Mouse (Mus musculus) monocyte, adult 2 months (primary cell): ENCODE measurements around the gene Prdm11.

Experiments used
- DNase-seq, 2 experiments: peaks; one replicate each; pipeline ENCODE4 v3.0.0; 2022; ENCODE audit warnings: low spot score in 2 of 2, low read depth in 1 of 2

The Prdm11 gene

DNA sequence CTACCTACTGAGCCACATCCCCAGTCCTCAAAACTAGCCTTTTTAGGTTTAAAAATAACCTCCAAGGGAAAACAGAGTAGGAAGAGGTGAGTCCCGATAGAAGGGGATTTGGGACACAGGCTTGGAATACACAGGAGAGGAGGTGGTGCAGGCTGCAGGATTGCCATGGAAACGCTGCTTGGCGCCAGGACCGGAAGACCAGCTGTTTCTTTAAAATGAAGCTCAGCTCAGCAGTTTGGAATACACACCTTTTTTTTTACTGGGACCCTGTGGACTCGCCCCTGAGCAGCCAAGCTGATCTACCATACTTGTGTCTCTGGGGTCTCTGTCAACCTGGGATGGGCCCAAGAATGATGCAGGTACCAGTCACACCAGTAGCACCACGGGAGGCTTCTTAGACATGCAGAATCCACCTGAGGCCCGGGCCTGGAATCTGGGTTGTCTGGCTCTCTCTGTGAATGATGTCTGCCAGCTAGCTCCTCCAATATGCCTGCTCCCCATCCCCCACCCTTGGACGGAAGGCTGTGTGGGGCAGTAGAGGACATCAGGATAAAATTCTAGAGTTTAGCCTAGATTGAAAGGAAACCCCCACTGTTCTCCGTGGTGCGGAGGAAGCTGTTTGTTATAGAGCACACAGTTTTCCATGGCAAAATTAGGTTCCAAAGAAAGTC is 111.5 kb downstream of the Prdm11 start:
- no peak for DNase-seq

DNA sequence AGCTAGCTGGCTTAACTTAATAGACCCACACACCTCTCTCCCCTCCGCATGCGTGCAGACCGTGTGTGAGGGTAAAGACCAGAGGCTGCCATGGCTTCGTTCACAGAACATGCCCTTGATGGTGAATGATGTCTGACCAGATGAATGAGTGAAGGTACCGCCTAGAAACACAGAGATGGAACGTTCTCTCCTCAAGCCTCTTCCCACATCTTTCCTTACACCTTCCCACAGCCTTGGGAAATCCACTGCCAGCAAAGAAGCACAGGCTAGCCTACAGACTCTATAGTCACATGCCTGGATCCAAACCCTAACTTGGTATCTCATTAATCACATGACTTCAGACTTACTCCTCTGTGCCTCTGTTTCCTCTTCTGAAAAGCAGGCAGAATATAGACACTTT is 112.6 kb downstream of the Prdm11 start:
- DNase-seq = no peak

DNA sequence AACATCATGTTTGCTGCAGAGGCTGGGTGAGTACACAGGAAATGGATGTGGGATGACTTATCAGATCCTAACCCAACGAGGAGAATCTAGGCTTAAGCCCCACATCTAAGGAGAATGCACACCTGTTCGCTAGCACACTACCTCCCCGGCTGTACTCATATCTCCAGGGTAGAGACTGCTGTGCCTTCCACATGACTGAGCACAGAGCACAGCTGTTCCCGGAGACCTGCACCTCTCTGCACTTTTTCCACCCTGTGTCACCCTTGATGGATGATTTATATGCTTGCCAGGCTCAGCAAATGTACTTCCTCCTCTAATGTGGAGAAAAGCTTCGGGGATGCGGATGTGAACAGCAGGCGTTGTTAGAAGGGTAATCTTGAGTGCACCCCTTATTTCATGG is 114.9 kb downstream of the Prdm11 start:
- DNase-seq = no peak

DNA sequence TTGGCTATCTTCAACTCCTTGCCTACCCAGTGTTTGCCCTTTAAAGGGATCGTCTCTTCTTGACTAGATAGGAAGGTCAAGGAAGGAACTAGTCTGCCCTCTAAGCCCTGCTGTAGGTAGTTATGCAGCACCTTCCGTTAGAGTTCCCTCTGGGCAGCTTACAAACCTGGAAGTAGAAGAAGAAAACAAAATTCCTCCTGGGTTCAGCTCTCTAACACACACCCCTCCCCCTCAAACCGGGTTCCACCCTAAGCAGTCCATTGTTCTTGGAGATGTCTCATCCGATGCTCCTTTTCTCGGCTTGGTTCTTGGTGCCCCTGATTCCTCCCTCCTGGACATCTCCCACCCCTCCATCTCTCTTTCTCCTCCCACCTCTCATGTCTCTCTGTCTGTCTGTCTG is 116.3 kb downstream of the Prdm11 start:
- DNase-seq = no peak

DNA sequence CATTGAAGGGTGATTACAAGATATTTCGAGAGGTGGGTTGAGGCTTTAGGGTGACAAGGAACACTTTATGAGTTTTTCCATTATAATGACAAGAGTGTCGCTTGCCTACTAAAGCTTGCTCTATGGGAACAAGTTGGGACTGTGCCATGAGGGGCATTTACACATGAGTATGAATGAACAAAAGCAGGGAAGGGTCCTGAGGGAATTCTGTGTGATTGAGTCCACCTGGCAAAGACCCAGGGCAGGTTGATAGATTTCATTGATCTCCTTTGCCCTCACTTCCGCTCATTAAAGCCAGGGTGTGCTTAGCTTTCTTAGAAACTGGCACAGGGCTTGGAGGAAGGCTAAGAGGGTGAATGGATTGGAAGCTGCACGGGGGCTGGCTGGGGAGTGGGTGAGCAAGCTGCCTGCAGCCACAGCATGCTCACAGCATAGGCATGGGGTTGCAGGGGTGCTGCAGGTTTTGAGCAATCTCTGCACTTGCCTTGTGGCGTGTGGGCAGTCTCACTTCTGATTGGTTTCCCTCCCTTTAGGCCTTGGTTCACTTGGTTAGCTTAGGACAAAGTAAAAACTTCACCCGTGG is 121.2 kb downstream of the Prdm11 start:
- no peak for DNase-seq

DNA sequence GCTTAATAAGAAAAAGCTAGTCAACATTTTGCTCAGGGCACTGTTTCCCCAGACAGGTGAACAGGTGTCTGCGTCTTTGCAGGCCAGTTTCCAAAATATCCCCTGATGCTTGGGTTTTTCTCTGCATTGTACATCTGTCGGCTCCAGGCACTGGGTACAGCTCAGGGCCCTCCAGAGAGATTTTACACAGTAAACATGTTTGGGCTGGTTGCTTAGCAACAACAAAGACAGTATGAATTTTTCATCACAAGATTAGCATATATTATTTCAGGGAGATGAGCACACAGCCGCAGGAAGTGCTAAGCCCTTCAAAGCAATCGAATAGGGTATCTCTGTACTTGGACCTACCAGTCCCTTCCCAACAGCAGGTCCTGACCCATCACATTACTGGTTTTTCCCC is 125.3 kb downstream of the Prdm11 start:
- DNase-seq = no peak

DNA sequence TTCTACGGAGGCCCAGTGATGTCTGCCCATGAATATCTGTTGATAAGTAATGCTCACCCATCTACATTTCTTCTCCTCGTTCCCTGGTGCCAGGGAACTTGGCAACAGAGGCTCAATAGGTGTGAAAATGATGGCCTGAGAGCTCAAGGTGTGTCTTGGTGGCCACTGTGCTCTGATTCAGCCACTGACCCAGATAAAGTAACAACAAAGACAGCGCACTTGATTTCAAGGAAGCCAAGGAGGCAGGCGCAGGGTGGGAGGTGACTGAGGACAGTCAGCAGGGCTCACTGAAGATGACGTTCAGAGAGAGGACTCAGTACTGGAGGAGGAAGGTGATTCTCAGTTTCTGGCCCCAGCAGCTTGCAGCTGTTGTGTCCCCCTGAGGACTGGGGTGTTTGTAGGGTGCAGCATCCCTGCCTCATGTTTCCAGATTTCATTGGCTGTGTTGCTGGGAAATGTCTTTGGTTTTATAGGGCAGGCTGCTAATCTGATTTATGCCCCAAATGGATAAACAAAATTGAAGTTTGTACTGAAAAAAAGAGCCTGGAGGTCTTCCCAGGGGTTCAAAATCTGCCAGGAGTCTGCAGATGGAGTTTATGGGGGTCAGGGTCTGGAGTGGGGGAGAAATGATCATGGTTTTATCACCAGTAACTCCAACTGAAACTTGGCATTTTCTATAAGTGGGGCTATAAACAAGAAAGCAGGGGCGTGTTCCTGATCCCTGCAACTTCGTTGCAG is 128.4 kb downstream of the Prdm11 start:
- DNase-seq = no peak

DNA sequence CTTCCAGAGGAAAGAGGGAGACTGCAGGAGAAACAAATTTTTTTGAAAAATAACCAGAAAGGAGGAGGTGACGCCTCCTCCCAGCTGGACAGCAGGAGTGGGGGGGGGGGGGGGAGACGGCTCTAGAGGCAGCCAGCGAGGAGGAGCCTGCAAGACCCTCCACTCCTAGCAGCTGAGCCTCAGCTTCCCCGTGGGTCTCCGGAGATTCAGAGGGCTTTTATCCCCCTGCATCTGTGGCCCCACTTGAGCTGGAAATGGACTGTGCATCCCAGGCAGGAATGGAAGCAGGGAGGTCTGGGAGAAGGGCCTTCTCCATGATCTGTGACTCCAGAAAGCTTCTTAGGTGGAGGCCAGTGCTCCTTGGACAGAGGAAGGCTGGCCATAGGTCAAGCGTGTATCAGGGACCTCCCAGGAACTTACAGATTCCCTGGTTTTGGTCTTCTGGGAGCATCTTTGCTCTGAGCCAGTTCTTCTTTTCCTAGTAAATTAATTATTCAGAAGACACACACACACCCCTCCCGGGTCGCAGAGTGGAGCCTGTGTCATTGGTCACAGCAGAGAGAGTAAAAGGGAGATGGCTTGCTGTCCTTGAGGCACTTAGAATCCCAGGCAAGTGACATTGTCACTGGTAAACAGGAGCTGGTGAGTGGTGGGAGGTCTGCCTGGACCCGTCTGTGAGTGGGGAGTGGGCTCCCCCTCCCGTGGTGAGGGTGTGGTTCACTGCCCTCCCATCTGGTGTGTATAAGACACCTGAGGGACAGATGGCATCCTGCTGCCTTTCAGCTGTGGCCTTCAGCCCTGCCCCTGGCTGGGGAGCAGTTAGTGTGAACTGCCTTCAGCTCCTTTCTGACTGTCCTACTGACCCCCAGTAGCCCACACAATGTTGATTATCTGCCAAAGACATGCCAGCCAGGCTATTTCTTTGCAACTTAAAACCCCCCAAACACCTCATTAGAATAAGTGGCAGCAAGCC is 130.0 kb downstream of the Prdm11 start:
- DNase-seq = no peak
